Mouse (Mus musculus): Measurements from ENCODE around the gene Rnf144a.

DNA sequence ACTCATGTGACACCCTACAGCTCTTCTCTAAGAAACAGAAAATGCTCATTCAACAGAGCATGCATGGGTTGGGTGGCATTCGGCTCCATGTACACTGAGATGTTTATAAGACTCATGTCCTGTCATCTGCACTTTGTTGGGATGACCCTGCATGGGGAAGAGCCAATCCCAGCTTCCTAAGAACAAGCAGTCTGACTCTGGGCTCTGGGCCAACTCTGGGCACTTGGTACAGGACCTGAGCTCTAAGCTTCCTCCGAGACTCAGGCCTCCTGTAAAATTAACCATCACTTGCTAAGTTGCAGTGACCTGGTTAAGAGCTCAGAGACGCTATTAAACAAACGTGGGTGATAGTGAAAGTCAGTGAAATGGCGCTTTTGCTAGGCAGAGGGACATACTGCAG is 55.2 kb downstream of the Rnf144a start:
- TF ChIP-seq CTCF (IDR thresholded peaks at IDR 0.05; ENCODE audit: extremely low read depth, insufficient read length, insufficient replicate concordance, low read depth, low read length) = no peak
- no peak for TF ChIP-seq POLR2A (IDR thresholded peaks at IDR 0.05; ENCODE audit: low read depth, low read length)

Data from small intestine, adult 2 months (tissue).